Mouse (Mus musculus) bone marrow, adult 2 months (tissue): Measurements from ENCODE around the gene Rps19bp1.
A peak's percentile ranks its signal among the peaks of the same experiment; 100 is the strongest.

Experiments used
- CTCF ChIP-seq: fragments of 200-500 bp; IDR thresholded peaks from 2 replicates; pipeline ENCODE4 v1.5.1; 2011; ENCODE audit warnings: low read length, control low read depth; ENCODE audit not compliant: control insufficient read depth, insufficient read depth
- POLR2A ChIP-seq: fragments of 200-500 bp; IDR thresholded peaks from 2 replicates; pipeline ENCODE4 v1.6.1; 2011; ENCODE audit warnings: low read depth, mild to moderate bottlenecking, control low read depth, low read length, borderline replicate concordance; ENCODE audit not compliant: control insufficient read depth

GRCm38 (mm10) chr15:80215716-80216479, 48.2 kb downstream of the Rps19bp1 start:
- no peak for TF ChIP-seq POLR2A
- peak; percentile 56 for TF ChIP-seq CTCF
